Mouse (Mus musculus) left cerebral cortex, postnatal 14 days (tissue): ENCODE data around the gene Casp12. TPM values are rescaled to one million over a fixed set of nuclear protein-coding genes. Genes with fewer than 3 reads are reported as not detected.

Experiments
- DNase-seq, 2 experiments: peaks; one replicate each; pipeline ENCODE4 v3.0.0; 2021 to 2022; ENCODE audit warnings: low spot score in 2 of 2, mixed read lengths in 1 of 2
- intact Hi-C: fragments of 180-260 bp; cut with DNase I; formaldehyde crosslinking; loops from one replicate; pipeline ENCODE4 v1.15.1; 2025
- total RNA-seq, 2 experiments: library from RNA; stranded (reverse); gene quantifications; 2 replicates each; pipeline ENCODE4 v1.2.3; 2021

The Casp12 gene
- total RNA-seq, 2 experiments from 2014 or later: 0.80 to 1.5 TPM

DNA sequence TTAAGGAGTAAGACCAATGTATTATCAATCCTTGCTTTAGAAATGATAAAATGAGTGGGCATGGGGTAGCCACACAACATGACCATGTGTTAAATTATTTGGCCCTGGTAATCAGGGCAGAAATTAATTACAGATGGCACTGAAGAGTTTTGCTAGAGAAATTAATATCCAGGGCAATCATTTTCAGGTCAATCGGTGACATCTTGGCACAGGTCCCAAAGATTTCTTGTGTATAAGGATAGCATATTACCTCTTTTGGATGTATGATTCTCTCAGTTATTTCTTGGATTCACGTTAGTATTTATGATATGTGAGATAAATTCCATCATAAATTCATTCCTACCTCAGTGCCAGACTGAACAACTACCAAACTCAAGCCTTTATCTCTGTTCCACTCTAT lies 72.6 kb downstream of the Casp12 start:
- no peak for DNase-seq
- intact Hi-C loops: no loop called here

Other genes with a start within 250 kb of the Casp12 start
- gene Casp1, start 46.9 kb upstream of the Casp12 start, total RNA-seq: 1 to 10 TPM in 1 of 2 experiments, under 1 TPM in 1; 0.77 to 1.3 TPM
- gene Casp4, start 36.6 kb upstream of the Casp12 start, total RNA-seq: 1 to 10 TPM in 1 of 2 experiments, under 1 TPM in 1; 0.17 to 1.5 TPM